Mouse (Mus musculus) urinary bladder, adult 18-20 months (tissue): Measurements from ENCODE around the gene Gatb.

Experiments
- DNase-seq, 2 experiments: peaks; one replicate each; pipeline ENCODE4 v3.0.0; 2022; ENCODE audit warnings: low spot score in 2 of 2, mixed read lengths in 2 of 2

Gatb gene

GRCm38 (mm10) chr3:85703141-85703882 is 129.4 kb downstream of the Gatb start:
- no peak for DNase-seq
